In genomic region chr6:47633467-47633866, GRCm38 (mm10) we compare ENCODE assay signal across 11 mouse cellular contexts. TPM values are rescaled to one million over a fixed set of nuclear protein-coding genes. Genes with fewer than 3 reads are reported as not detected.
DNase-seq lines count a peak whose midpoint lies in the region; ATAC-seq and TF ChIP-seq lines count a peak whose summit lies in the region.
"Had no signal": no experiment of that assay in that cellular context is flagged by ENCODE, and none has a peak within 500 bp of the region (broad histone marks: within the 10 kb centered on the region; RNA-seq: fewer than 3 reads in every experiment).

No protein-coding gene starts in this region.

- H3K27me3 ChIP-seq in heart, adult 2 months (ENCODE audit: control insufficient read depth, insufficient read depth, low read length) = no peaks in the 10 kb centered on the region
- H3K27me3 ChIP-seq in liver, postnatal 0 days (ENCODE audit: insufficient read depth, low read length) = no peaks in the 10 kb centered on the region
- H3K27me3 ChIP-seq: midbrain, embryonic 13.5 days had no signal

- TF ChIP-seq EP300 in heart, adult 2 months (IDR thresholded peaks at IDR 0.05; ENCODE audit: insufficient read depth, low read depth, low read length) = no peak
- no peak for TF ChIP-seq EP300 in liver, postnatal 0 days (IDR thresholded peaks at IDR 0.05; ENCODE audit: low read depth)

- no peaks in the 10 kb centered on the region for H3K79me2 ChIP-seq in heart, adult 2 months (replicated peaks; ENCODE audit: control insufficient read depth, insufficient read depth, low read length)

- H3K36me3 ChIP-seq in heart, adult 2 months (ENCODE audit: control insufficient read depth, insufficient read depth, low read length) = no peaks in the 10 kb centered on the region
- H3K36me3 ChIP-seq in liver, postnatal 0 days (replicated peaks; ENCODE audit: insufficient read depth, low read length) = no peaks in the 10 kb centered on the region
- H3K36me3 ChIP-seq: midbrain, embryonic 13.5 days had no signal

- no peaks in the 10 kb centered on the region for H3K4me1 ChIP-seq in heart, adult 2 months (ENCODE audit: control insufficient read depth, insufficient read depth, low read length)
- H3K4me1 ChIP-seq in liver, postnatal 0 days (ENCODE audit: insufficient read depth) = 0 out of 2 replicates have a peak, but pooled peaks cover 2% of the 10 kb centered on the region
- H3K4me1 ChIP-seq: midbrain, embryonic 13.5 days had no signal

- TF ChIP-seq POLR2A in heart, adult 2 months (IDR thresholded peaks at IDR 0.05; ENCODE audit: insufficient read depth, low read depth, low read length) = no peak

- H3K4me2 ChIP-seq in liver, postnatal 0 days (ENCODE audit: low read depth, low read length) = no peak overlapping the region
- H3K4me2 ChIP-seq: midbrain, embryonic 13.5 days had no signal

- no peak overlapping the region for H3K9ac ChIP-seq in heart, adult 2 months (ENCODE audit: low read depth, low read length)
- no peak overlapping the region for H3K9ac ChIP-seq in liver, postnatal 0 days (replicated peaks)
- H3K9ac ChIP-seq: midbrain, embryonic 13.5 days had no signal

- no peak for ATAC-seq in liver, postnatal 0 days
- ATAC-seq: midbrain, embryonic 13.5 days had no signal

- TF ChIP-seq CTCF in heart, adult 2 months (IDR thresholded peaks at IDR 0.05) = peak; percentile 50
- peak; percentile 65 for TF ChIP-seq CTCF in liver, postnatal 0 days (IDR thresholded peaks at IDR 0.05; ENCODE audit: low read depth)

- DNase-seq in heart, adult 2 months = no peak
- DNase-seq in heart, postnatal 36 days = no peak
- DNase-seq in 416B (ENCODE audit: low read depth) (peak; percentile 84), MEL-GATA-1-ER (ENCODE audit: extremely low read depth, low read depth) (peak; percentile 71)
- no peak for DNase-seq in liver, postnatal 0 days
- DNase-seq in right cerebral cortex, postnatal 14 days = no peak
- no peak for DNase-seq in layer of hippocampus, adult 9-10 months (ENCODE audit: low spot score)
- no peak for DNase-seq in gastrocnemius, postnatal 14 days
- DNase-seq: heart, adult 18-20 months; kidney, adult 9 months had no signal

- no peak overlapping the region for H3K27ac ChIP-seq in heart, adult 2 months
- H3K27ac ChIP-seq in liver, postnatal 0 days (ENCODE audit: low read depth) = no peak overlapping the region
- H3K27ac ChIP-seq: midbrain, embryonic 13.5 days had no signal

- intact Hi-C loops in heart, adult 2 months (cut with DNase I) = loop anchor here (10.0 kb wide), 1 partner anchor 239 kb away; no protein-coding TSS in a partner anchor
- intact Hi-C loops in heart, postnatal 36 days (cut with DNase I) = no loop called here
- intact Hi-C loops in gastrocnemius, postnatal 14 days (cut with DNase I; ENCODE audit: low total_unique reads) = loop anchor here (10.0 kb wide), 1 partner anchor 319 kb away; no protein-coding TSS in a partner anchor

- no peak overlapping the region for H3K4me3 ChIP-seq in heart, adult 2 months
- no peak overlapping the region for H3K4me3 ChIP-seq in liver, postnatal 0 days (ENCODE audit: low read depth, low read length)
- H3K4me3 ChIP-seq: midbrain, embryonic 13.5 days had no signal

- no peaks in the 10 kb centered on the region for H3K9me3 ChIP-seq in liver, postnatal 0 days (ENCODE audit: low read length)
- H3K9me3 ChIP-seq: midbrain, embryonic 13.5 days had no signal

RNA-seq across cellular contexts. Expression of gene Ezh2, which starts 38.3 kb away (rescaled TPM):
- 1 to 10 TPM; 9.2 to 9.6 TPM for total RNA-seq in heart, adult 2 months (2021)
- 3.9 and 9.2 TPM in 2 replicates for polyA plus RNA-seq in heart, adult 2 months (2012; rRNA removed)
- total RNA-seq in heart, postnatal 36 days (2021) = 10 to 100 TPM; 10.8 to 11.4 TPM
- polyA plus RNA-seq in liver, postnatal 0 days (2015; fragmentation: Nextera tagmentation; extraction: Ambion mirVana) = 36.5 and 37.2 TPM in 2 replicates
- 10 to 100 TPM; 11.5 to 12.2 TPM for total RNA-seq in gastrocnemius, postnatal 14 days (2021)

Comparison
In these comparisons a context has a peak if more than half of its experiments do, and no peak if none do; other contexts are left out.
1. DNase-seq: peak in 416B (single experiment) and MEL-GATA-1-ER (single experiment); none in heart, adult 2 months (0 of 2), heart, postnatal 36 days (0 of 2), liver, postnatal 0 days (single experiment), right cerebral cortex, postnatal 14 days (single experiment), layer of hippocampus, adult 9-10 months (single experiment) and gastrocnemius, postnatal 14 days (single experiment).